Mouse (Mus musculus): ENCODE data around the gene Zfp672. TPM values are rescaled to one million over a fixed set of nuclear protein-coding genes. Genes with fewer than 3 reads are reported as not detected.
"Not testable (repeated sequence)": the region's sequence is repeated elsewhere in the genome, so short reads cannot be mapped to it uniquely, and the experiment has no call there.

The Zfp672 gene
- 56.7 and 59.3 TPM in 2 replicates for total RNA-seq (2021)
- long read RNA-seq, experiment 1, transcript Zfp672-206 (3 exons, 426 nt) = major isoform, 11 of 38 reads
- long read RNA-seq, experiment 1, partial matches to known transcripts = 0 of 38 reads
- long read RNA-seq, experiment 1, other reads (novel, unspliced or antisense) = 15 of 38 reads
- long read RNA-seq, experiment 2, transcript Zfp672-205 (3 exons, 423 nt) = minor isoform, 5 of 44 reads
- long read RNA-seq, experiment 2, transcript Zfp672-201 (4 exons, 2,862 nt) = minor isoform, 5 of 44 reads
- long read RNA-seq, experiment 2, transcript Zfp672-206 (3 exons, 426 nt) = major isoform, 11 of 44 reads
- long read RNA-seq, experiment 2, partial matches to known transcripts = 2 of 44 reads
- long read RNA-seq, experiment 2, other reads (novel, unspliced or antisense) = 18 of 44 reads

DNA sequence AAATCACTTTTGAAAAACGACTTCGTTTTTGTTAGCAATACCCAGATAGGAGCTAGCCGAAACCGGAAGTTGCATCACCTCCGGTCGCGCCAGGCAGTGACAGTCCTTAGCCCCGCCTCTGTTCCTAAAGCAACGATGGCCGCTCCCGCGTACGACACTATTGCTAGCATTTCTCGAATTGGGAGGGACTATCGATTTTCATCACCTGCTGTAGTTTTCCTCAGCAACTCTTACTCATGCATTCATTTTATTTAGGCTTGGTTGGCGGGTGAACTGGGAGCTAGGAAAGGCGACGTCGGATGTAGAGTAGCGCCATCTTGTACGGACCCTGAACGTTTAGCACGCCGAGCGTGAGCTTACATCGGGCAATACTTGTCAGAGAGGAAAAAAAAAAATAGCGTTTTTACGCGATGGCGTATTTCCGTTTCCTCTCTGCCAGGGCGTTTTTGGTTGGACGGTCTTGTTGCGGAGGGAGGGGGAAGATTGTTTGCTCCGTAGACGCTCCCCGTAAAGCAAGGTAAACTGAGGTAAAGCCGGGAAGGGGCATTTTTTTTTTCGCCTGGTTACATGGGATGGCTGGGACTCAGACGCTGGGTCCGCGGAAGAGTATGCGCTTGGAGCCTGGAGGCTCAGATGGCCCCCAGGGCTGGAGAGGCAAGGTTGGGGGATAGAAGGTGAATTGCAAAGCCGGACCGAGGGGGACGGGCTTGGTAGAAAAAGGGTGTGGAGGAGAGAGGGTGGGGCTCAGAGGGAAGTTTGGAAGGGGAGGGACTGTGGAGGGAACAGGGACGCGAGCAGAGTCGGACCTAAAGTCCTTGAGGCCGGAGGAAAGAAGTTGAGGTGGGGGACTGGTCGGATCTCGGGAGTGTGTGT, at the start of gene Zfp672, which contains the start of gene Sh3bp5l:
Zfp672 (minus strand) TSS at position 64 of the 873 bp plus-strand sequence.
Sh3bp5l (plus strand) TSS at position 449 of the 873 bp plus-strand sequence.
- DNase-seq = peak; percentile 92

GRCm38 (mm10) chr11:58379516-58379915, 49.4 kb upstream of the Zfp672 start:
- DNase-seq = no peak

- DNase-seq = no peak
Measured at GRCm38 (mm10) chr11:58378763-58379278, 48.7 kb upstream of the Zfp672 start, which contains the start of gene Lypd8. Gene Lypd8 (plus strand): TSS chr11:58379043.

DNA sequence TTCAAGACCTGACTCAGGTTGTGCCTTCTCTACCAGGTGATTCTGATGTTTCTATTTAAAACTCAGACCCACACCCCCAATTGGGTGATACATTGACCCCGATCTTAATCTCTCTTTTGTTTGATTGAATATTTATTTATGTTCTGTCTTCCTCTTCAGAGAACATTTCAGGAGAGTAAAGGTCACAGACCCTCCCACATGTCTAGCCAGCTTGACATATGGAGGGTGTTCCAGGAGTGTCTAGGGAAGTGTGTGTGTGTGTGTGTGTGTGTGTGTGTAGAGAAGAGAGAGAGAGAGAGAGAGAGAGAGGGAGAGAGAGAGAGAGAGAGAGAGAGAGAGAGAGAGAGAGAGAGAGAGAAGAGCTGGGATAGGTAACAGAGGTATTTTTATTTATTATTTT, 47.5 kb upstream of the Zfp672 start:
- DNase-seq = no peak

DNA sequence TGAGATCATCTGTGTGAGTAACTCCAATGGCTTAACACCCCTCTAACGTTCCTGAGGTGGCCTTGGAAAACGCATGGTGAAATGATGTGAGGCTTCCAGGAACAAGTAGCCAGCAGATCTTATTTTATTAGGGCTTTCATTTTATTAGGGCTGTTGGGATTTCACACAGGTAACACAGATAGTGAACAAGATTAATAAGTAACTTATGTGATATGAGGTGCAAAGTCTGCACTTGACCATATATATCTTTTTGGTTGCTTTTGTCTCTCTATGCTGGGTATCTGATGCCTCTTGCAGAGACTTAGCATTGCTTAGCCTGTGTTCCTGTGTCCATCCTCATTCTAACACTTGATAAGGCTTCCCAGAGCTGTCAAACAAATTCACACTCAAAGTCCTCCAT, 47.1 kb upstream of the Zfp672 start:
- no peak for DNase-seq

DNA sequence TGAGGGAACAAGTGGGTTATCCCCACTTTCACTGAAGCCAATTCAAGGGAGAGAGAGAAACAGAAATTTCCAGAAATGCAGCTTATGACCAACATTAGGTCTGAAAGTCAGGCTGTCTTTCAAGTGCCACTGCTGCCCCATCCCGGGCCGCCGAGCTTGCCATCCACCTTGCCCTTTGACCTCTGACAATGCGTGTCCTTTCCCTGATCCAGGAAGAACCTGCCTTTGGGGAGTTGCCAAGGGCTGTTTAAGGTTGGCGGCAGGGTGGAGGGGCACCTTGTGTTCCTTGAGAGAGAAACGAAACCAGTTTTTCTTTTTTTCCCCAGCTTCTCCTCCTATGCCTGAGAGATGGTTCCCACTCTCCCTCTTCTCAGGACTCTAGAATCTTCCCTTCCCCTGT, 36.1 kb upstream of the Zfp672 start:
- DNase-seq = not testable (repeated sequence)

DNA sequence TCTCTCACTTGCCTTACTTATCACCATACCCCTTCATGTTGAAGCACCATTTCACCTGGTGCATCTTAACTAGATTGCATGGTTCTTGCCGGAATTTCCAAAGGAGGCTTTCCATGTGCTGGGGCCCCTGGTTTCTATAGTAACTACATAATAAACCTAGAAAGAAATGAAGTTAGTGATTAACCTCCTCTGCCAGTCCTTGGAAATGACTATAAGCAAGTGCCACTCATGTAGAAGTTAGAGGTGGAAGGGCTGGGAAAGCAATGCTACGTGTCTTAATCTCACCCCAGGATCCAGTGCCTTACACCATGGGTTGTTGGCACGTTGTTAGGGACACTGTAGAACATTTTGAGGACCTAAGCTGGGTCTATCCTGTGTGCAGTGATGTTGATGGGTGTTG, 34.3 kb upstream of the Zfp672 start:
- DNase-seq = no peak

GRCm38 (mm10) chr11:58362562-58362961, 32.4 kb upstream of the Zfp672 start:
- not testable (repeated sequence) for DNase-seq

DNA sequence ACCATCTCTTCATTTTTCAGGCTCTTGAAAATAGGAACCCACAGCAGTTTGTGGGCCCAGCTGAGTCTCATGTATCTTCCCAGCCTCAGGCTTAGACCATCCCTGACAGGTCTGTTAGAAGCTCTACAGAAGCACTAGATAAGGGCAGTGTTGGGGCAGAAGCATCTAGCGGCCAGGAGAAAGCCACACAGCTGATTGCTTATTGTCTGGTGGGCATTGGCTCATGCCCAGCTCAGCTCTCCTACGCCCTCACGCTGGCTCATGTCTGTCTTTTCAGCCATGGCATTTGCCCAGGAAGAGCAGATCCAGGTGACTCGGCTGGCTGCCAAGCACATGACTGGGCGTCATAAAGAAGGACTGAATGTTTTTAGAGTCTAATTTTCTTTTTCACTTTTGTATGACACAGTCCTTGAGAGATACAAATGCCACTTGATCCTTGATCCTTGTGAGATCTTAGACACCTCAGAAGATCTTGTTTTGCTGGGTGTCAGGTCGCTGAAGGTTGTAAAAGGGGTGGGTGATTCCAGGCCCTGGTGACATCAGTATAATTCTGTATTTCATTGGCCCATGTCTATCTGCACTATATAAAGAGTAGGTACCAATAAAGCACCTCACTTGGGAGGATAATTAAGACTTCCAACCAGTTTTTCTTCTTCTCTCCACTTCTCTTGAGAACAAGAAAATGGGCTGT, 27.9 kb upstream of the Zfp672 start:
- no peak for DNase-seq

GRCm38 (mm10) chr11:58357042-58357441, 26.9 kb upstream of the Zfp672 start:
- DNase-seq = no peak

DNA sequence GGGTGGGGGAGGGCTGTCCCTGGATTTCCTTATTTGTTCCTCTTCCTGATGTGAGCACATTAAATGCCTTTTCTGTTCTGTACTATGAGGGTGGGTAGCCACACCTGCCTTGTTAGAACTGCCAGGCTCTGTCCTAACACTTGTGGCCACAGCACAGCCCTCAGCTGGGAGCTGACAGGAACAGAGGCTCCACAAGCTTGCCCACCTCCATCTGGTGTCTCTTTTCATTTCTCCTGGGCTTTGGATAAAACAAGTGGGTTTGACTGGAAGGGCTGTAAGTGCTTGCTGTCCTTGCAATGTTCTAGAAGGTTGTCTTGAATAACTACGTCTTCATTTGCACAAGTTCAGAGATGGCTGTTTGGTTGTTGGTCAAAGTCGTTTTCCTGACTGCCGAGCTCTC, 24.8 kb upstream of the Zfp672 start:
- no peak for DNase-seq

GRCm38 (mm10) chr11:58354476-58354875, 24.3 kb upstream of the Zfp672 start:
- DNase-seq = no peak

GRCm38 (mm10) chr11:58353709-58354108, 23.6 kb upstream of the Zfp672 start:
- no peak for DNase-seq

DNA sequence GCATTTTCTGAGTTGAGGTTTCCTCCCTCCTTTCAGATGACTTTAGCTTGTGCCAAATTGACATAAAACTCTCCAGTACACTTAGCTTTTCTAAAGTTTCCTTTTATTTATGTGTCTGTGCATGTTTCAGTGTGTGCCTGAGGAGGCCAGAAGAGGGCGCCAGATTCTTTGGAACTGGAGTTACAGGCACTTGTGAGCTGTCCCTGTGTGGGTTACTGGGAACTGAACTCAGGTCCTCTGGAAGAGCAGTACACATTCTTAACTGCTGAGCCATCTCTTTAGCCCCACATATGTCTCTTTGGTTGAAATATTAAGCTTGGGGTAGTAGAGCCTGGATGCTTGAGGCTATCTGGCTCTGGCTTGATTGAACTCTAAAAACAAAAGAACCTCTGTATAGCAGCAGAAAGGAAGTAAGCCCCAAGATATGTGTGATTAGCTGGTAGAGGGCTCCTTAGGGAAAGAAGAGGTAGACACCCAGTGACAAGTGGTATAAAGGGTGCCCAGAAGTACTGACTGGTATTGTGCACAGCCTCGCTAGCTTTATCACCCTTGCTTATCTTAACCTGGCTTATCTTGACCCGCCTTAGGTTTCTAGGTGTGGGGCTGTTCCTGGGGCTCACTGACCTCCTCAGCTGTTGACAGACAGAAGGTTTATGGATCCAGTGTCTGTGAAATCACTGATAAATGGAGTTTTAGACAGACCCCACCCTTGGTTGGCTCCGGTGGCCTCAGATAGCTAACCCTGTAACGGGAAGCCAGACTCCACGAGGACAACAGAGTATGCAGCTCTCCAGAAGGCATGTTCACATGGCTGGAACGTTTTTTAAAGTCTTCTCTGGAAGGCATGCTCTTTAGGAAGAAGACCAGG, 22.8 kb upstream of the Zfp672 start:
- no peak for DNase-seq

DNA sequence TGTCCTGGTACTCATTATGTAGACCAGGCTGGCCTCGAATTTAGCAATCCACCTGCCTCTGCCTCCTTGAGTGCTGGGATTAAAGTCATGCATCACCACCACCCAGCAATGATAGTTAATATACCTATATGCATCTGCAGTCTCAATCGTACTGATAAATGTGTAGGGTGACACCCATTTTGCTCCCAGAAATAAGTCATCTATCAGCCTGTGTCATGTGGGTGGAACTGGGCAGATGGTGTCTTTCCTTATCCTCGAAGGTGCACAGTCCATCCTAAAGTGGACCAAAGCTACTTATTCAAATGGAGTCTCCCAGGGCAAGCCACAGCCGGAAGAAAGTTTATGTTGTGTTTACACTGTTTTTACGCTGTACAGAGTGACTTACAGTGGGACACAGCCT, 21.0 kb upstream of the Zfp672 start:
- no peak for DNase-seq

- DNase-seq = no peak
Measured at GRCm38 (mm10) chr11:58350628-58351027, 20.5 kb upstream of the Zfp672 start.

GRCm38 (mm10) chr11:58346745-58347144, 16.6 kb upstream of the Zfp672 start:
- no peak for DNase-seq

DNA sequence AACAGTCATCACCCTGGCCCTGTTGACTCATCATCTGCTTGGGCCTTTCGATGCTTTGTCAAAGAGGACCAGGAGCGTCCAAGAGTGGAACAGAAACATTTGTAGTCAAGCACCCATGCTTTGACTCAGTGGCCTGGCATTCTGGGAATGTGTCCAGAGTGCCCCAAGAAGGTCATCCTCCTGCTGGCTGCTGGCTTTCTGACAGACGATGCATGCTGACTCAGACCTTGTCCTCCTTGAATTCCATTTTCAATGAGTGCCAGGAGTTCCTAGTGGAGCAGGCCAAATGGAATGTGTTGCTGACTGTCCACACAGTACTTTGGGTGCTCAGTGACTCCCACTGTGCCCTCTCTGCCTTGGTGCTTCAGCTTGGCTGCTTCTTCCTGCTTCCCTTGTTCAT, 4.6 kb upstream of the Zfp672 start:
- peak; percentile 89 for DNase-seq

GRCm38 (mm10) chr11:58331546-58331945, 1.4 kb upstream of the Zfp672 start:
- no peak for DNase-seq

DNA sequence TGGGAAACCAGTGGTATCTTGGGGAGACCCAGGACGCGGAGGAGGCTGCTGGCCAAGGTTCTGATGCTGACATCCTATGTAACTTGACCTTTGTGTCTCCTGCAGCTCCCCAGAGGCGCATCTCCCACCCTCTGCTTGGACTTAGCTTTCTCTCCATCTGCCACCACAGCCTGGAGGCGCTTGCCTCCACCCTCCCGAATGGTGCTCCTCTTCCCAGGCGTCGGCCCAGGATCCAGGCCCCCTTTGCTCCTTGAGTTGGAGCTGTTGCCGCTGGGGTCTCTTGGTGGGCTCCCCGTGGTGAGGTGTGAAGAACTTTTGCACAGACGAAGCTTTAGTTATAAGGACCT, 983 bp upstream of the Zfp672 start:
- no peak for DNase-seq

GRCm38 (mm10) chr11:58329906-58330275, 248 bp downstream of the Zfp672 start:
- DNase-seq = no peak
